Mouse (Mus musculus) ES-E14 (cell line): Measurements from ENCODE around the gene Hist1h4j. TPM values are rescaled to one million over a fixed set of nuclear protein-coding genes. Genes with fewer than 3 reads are reported as not detected.
A peak's percentile ranks its signal among the peaks of the same experiment; 100 is the strongest.

ENCODE experiments used
- DNase-seq: peaks from one replicate; pipeline ENCODE4 v3.0.0-alpha.2; 2013; ENCODE audit warnings: low read depth, low spot score
- H3K27ac ChIP-seq: 2 replicates; pipeline ENCODE4 v1.5.1; 2012; ENCODE audit warnings: low read depth, mild to moderate bottlenecking, low read length, moderate library complexity, mixed read lengths; ENCODE audit not compliant: poor library complexity, insufficient read depth, severe bottlenecking
- H3K36me3 ChIP-seq: 2 replicates; pipeline ENCODE4 v1.6.1; 2012; ENCODE audit warnings: mild to moderate bottlenecking, low read length, moderate library complexity, mixed read lengths; ENCODE audit not compliant: control insufficient read depth, poor library complexity, insufficient read depth, severe bottlenecking
- H3K4me1 ChIP-seq, 2 experiments: fragments of 150-350 bp in 1 of 2; sonication (generic) in 1 of 2; 2 replicates each; pipeline ENCODE4 v1.6.1; 2012; ENCODE audit warnings: low read length in 2 of 2, mild to moderate bottlenecking in 1 of 2, mixed read lengths in 1 of 2; ENCODE audit not compliant: control insufficient read depth in 2 of 2, insufficient read depth in 2 of 2, poor library complexity in 1 of 2
- H3K4me3 ChIP-seq, 2 experiments: fragments of 150-350 bp in 1 of 2; sonication (generic) in 1 of 2; 2 replicates each; pipeline ENCODE4 v1.5.1; 2012; ENCODE audit warnings: low read length in 2 of 2, low read depth in 1 of 2, mild to moderate bottlenecking in 1 of 2, mixed read lengths in 1 of 2; ENCODE audit not compliant: insufficient read depth in 1 of 2, poor library complexity in 1 of 2, severe bottlenecking in 1 of 2
- H3K9ac ChIP-seq: 2 replicates; pipeline ENCODE4 v1.6.1; 2012; ENCODE audit warnings: low read depth, mild to moderate bottlenecking, low read length, mixed read lengths; ENCODE audit not compliant: poor library complexity, insufficient read depth, severe bottlenecking
- H3K9me3 ChIP-seq: fragments of 150-350 bp; sonication (generic); 2 replicates; pipeline ENCODE4 v1.6.1; 2012; ENCODE audit warnings: low read depth, mild to moderate bottlenecking, low read length; ENCODE audit not compliant: control insufficient read depth, insufficient read depth
- CHD2 ChIP-seq: IDR thresholded peaks from 2 replicates; pipeline ENCODE4 v1.6.1; 2014; ENCODE audit warnings: mild to moderate bottlenecking, low read depth, low read length, inconsistent platforms
- HCFC1 ChIP-seq: IDR thresholded peaks from 2 replicates; pipeline ENCODE4 v1.6.1; 2012; ENCODE audit warnings: low read length, inconsistent platforms, borderline replicate concordance; ENCODE audit not compliant: insufficient read depth
- MAFK ChIP-seq: IDR thresholded peaks from 2 replicates; pipeline ENCODE4 v1.6.1; 2014; ENCODE audit warnings: mild to moderate bottlenecking, low read depth, low read length, inconsistent platforms; ENCODE audit not compliant: insufficient read depth
- ZC3H11A ChIP-seq: IDR thresholded peaks from 2 replicates; pipeline ENCODE4 v1.6.1; 2012; ENCODE audit warnings: low read depth, mild to moderate bottlenecking, inconsistent platforms, low read length, borderline replicate concordance
- ZNF384 ChIP-seq: IDR thresholded peaks from 2 replicates; pipeline ENCODE4 v1.6.1; 2012; ENCODE audit warnings: low read depth, low read length, inconsistent platforms
- in situ Hi-C, 2 experiments: fragments of 600-800 bp; cut with MboI; formaldehyde crosslinking; loops; one replicate each; pipeline ENCODE4 v1.15.1; 2025; ENCODE audit warnings: low sequenced_read_pairs in 2 of 2, inconsistent platforms in 1 of 2; ENCODE audit not compliant: unreplicated experiment in 2 of 2
- total RNA-seq: library from RNA; depleted of rRNA; stranded (reverse); fragments of 300-350 nt; gene quantifications from 2 replicates; pipeline ENCODE4 v1.2.3, GENCODE M21; 2012; rRNA removed

Gene Hist1h4j
- total RNA-seq, 1 experiment: 260 TPM

- Histone ChIP-seq H3K36me3 (no peaks in the 10 kb centered on the region), H3K4me3 (no peak overlapping the region), H3K4me1 (peaks cover 0 to 2% of the 10 kb centered on the region in 2 experiments; a peak in 2 of 4 replicates), H3K27ac (peak overlapping the region; percentile 40; the same call in 1 of the 2 replicates), H3K9ac (peak overlapping the region; percentile 38; the same call in 1 of the 2 replicates), H3K9me3 (no peaks in the 10 kb centered on the region)
- no peak for TF ChIP-seq ZNF384
- TF ChIP-seq ZC3H11A: no peak
- TF ChIP-seq HCFC1: no peak
- no peak for TF ChIP-seq CHD2
- TF ChIP-seq MAFK: no peak
- DNase-seq: no peak
- in situ Hi-C loops: no loop called here
These were observed 49.4 kb downstream of the Hist1h4j start for GRCm38 (mm10) chr13:21784311-21784710.

Other genes starting within 250 kb of the Hist1h4j start
- 0.11 and 0.31 TPM in 2 replicates for gene AK157302, start 239.8 kb upstream of the Hist1h4j start, total RNA-seq
- 23.4 and 35.7 TPM in 2 replicates for gene Gm11273, start 233.6 kb upstream of the Hist1h4j start, total RNA-seq
- gene Zkscan8, start 203.9 kb upstream of the Hist1h4j start, total RNA-seq: 9.2 and 16.1 TPM in 2 replicates
- gene Olfr1366, start 192.3 kb upstream of the Hist1h4j start, total RNA-seq: not detected in 2 replicates
- not detected in 2 replicates for gene Olfr1535, start 175.2 kb upstream of the Hist1h4j start, total RNA-seq
- not detected in 2 replicates for gene Olfr1364, start 153.3 kb upstream of the Hist1h4j start, total RNA-seq
- not detected in 2 replicates for gene Olfr1362, start 121.0 kb upstream of the Hist1h4j start, total RNA-seq
- 0.13 TPM in 1 of 2 replicates, not detected in the other for gene Olfr11, start 92.5 kb upstream of the Hist1h4j start, total RNA-seq
- not detected in 2 replicates for gene Olfr1361, start 71.7 kb upstream of the Hist1h4j start, total RNA-seq
- gene Olfr1360, start 57.7 kb upstream of the Hist1h4j start, total RNA-seq: not detected in 2 replicates
- not detected in 2 replicates for gene Olfr1359, start 37.0 kb upstream of the Hist1h4j start, total RNA-seq
- gene Hist1h2bl, start 18.9 kb upstream of the Hist1h4j start, total RNA-seq: 1,275 and 1,694 TPM in 2 replicates
- 1,685 and 2,304 TPM in 2 replicates for gene Hist1h2ai, start 18.6 kb upstream of the Hist1h4j start, total RNA-seq
- 2,227 and 2,394 TPM in 2 replicates for gene Hist1h3h, start 17.4 kb upstream of the Hist1h4j start, total RNA-seq
- gene Hist1h2bm, start 13.0 kb upstream of the Hist1h4j start, total RNA-seq: 468 and 757 TPM in 2 replicates
- 2,674 and 2,766 TPM in 2 replicates for gene Hist1h4k, start 15.4 kb downstream of the Hist1h4j start, total RNA-seq
- gene Hist1h2ak, start 18.8 kb downstream of the Hist1h4j start, total RNA-seq: 1,029 and 1,218 TPM in 2 replicates
- 306 and 496 TPM in 2 replicates for gene Hist1h2bn, start 19.1 kb downstream of the Hist1h4j start, total RNA-seq
- 619 and 849 TPM in 2 replicates for gene Hist1h1b, start 45.6 kb downstream of the Hist1h4j start, total RNA-seq
- 874 and 1,089 TPM in 2 replicates for gene Hist1h3i, start 48.3 kb downstream of the Hist1h4j start, total RNA-seq
- 657 and 889 TPM in 2 replicates for gene Hist1h2an, start 52.2 kb downstream of the Hist1h4j start, total RNA-seq
- gene Hist1h2bp, start 52.4 kb downstream of the Hist1h4j start, total RNA-seq: 634 and 879 TPM in 2 replicates
- 1,775 and 2,433 TPM in 2 replicates for gene Hist1h2bq, start 75.1 kb downstream of the Hist1h4j start, total RNA-seq
- gene Hist1h2ao, start 75.4 kb downstream of the Hist1h4j start, total RNA-seq: 669 TPM in 1 of 2 replicates, not detected in the other
- 9.8 and 22.8 TPM in 2 replicates for gene Hist1h4m, start 76.7 kb downstream of the Hist1h4j start, total RNA-seq
- gene Hist1h4n, start 97.1 kb downstream of the Hist1h4j start, total RNA-seq: 2,365 and 3,405 TPM in 2 replicates
- 3,404 and 3,578 TPM in 2 replicates for gene Hist1h2ap, start 98.4 kb downstream of the Hist1h4j start, total RNA-seq
- gene Hist1h2br, start 98.7 kb downstream of the Hist1h4j start, total RNA-seq: 1,712 and 2,111 TPM in 2 replicates
- gene Zfp184, start 210.0 kb downstream of the Hist1h4j start, total RNA-seq: 5.4 and 6.2 TPM in 2 replicates
- gene Pom121l2, start 246.1 kb downstream of the Hist1h4j start, total RNA-seq: 0.26 and 0.31 TPM in 2 replicates